Mouse (Mus musculus) midbrain, embryonic 11.5 days (tissue): ENCODE measurements around the gene Arhgdig. TPM values are rescaled to one million over a fixed set of nuclear protein-coding genes. Genes with fewer than 3 reads are reported as not detected.

Experiments used
- ATAC-seq: fragments of 200-750 bp; cut with Nextera tagmentation; 2 replicates; pipeline ENCODE4 v1.8.0; 2017; ENCODE audit warnings: moderate TSS enrichment, moderate library complexity; ENCODE audit not compliant: low FRiP score
- DNase-seq: peaks from one replicate; pipeline ENCODE4 v3.0.0; 2015; ENCODE audit warnings: low spot score; ENCODE audit errors: missing footprints
- H3K27ac ChIP-seq: fragments of 300-500 bp; sonication (generic); 2 replicates; pipeline ENCODE4 v1.5.1; 2014; ENCODE audit warnings: low read depth, low read length
- H3K27me3 ChIP-seq: fragments of 300-500 bp; sonication (generic); 2 replicates; pipeline ENCODE4 v1.6.1; 2014; ENCODE audit warnings: mild to moderate bottlenecking, low read length, moderate library complexity, mixed read lengths; ENCODE audit not compliant: control insufficient read depth, insufficient read depth
- H3K36me3 ChIP-seq: fragments of 300-500 bp; sonication (generic); 2 replicates; pipeline ENCODE4 v1.6.1; 2014; ENCODE audit warnings: mild to moderate bottlenecking, low read length, moderate library complexity, mixed read lengths; ENCODE audit not compliant: control insufficient read depth, insufficient read depth
- H3K4me1 ChIP-seq: fragments of 300-500 bp; sonication (generic); 2 replicates; pipeline ENCODE4 v1.6.1; 2014; ENCODE audit warnings: low read length; ENCODE audit not compliant: control insufficient read depth, insufficient read depth
- H3K4me2 ChIP-seq: fragments of 300-500 bp; sonication (generic); 2 replicates; pipeline ENCODE4 v1.6.1; 2014; ENCODE audit warnings: mild to moderate bottlenecking, moderate library complexity
- H3K4me3 ChIP-seq: fragments of 300-500 bp; sonication (generic); 2 replicates; pipeline ENCODE4 v1.5.1; 2014; ENCODE audit warnings: low read depth, low read length
- H3K9ac ChIP-seq: fragments of 300-500 bp; sonication (generic); 2 replicates; pipeline ENCODE4 v1.6.1; 2014; ENCODE audit warnings: low read length
- H3K9me3 ChIP-seq: fragments of 300-500 bp; sonication (generic); 2 replicates; pipeline ENCODE4 v1.6.1; 2016; ENCODE audit warnings: low read length; ENCODE audit not compliant: control insufficient read depth
- WGBS: fragments of 180-500 bp; shearing (Covaris S2); extraction: QIAGEN DNeasy Blood & Tissue Kit; methylation state at CpG from one replicate; pipeline ENCODE4 v1.1.7; 2014; 5-methylcytosine and 5-hydroxymethylcytosine counted together
- polyA plus RNA-seq: library from polyadenylated mRNA; unstranded; fragments of >200 nt; fragmentation: Nextera tagmentation; extraction: Ambion mirVana; gene quantifications from 2 replicates; pipeline ENCODE4 v1.2.1, GENCODE M21; 2014

The Arhgdig gene
- polyA plus RNA-seq, 1 experiment from 2014 or later = 6.4 TPM

DNA sequence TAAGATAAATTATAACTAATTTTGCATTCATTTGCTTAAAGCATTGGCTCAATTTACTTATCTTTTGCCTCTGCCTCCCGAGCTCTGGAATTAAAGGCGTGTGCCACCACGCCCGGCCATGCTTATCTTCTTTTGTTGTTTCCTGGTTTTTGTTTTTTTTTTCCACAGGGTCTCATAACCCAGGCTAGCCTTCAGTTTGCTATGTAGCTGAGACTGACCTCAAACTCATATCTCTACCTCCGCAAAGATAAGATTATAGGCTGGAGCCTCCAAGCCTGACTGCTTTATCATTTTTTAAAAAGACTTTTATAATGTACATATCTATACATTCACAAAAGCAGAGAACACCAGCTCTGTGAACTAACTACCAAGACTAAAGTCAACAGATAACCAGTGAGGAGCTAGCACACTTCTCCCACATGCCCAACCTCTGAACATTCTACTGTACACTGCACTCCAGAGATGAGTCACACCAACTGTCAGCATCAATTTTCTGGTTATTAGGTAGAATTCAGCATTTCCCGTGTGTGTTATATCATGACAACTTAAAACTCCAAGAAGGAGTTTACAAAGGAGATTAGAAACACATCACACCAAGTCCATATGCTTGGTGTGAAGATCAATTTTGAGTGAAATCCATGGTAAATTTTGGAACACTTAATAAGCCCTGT lies 32.7 kb upstream of the Arhgdig start:
- H3K4me2 ChIP-seq = no peak overlapping the region
- H3K9me3 ChIP-seq = no peaks in the 10 kb centered on the region
- H3K4me3 ChIP-seq = no peak overlapping the region
- H3K27ac ChIP-seq = no peak overlapping the region
- H3K36me3 ChIP-seq = no peaks in the 10 kb centered on the region
- H3K4me1 ChIP-seq = peaks cover 7% of the 10 kb centered on the region; the same call in 1 of the 2 replicates
- 83% methylated on average over 6 of the region's 6 CpGs for WGBS
- DNase-seq (no peak), ATAC-seq (no peak)
- H3K9ac ChIP-seq = no peak overlapping the region
- H3K27me3 ChIP-seq = no peaks in the 10 kb centered on the region

DNA sequence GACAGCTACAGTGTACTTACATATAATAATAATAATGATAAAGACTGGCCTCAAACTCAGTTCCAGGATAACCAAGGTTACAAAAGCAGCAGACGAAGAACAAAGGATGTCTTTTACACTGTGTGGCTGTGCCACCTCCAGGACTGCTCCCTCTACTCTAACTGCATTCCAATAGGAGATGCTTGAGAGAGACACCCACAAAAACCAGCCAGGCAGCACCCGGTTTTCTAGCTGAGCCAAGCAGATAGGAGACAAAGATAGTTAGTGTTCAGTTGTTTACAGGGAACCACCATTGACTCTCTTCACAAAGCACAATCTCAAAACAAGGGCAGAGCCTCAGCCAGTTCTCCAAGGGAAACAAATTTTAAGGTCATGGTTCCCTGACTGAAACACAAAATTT lies 32.0 kb upstream of the Arhgdig start:
- WGBS = 78% methylated on average over 2 of the region's 2 CpGs
- H3K4me3 ChIP-seq = no peak overlapping the region
- ATAC-seq = no peak
- H3K27ac ChIP-seq = no peak overlapping the region
- H3K4me2 ChIP-seq = no peak overlapping the region
- no peak overlapping the region for H3K9ac ChIP-seq
- DNase-seq = no peak
- no peaks in the 10 kb centered on the region for H3K27me3 ChIP-seq
- no peaks in the 10 kb centered on the region for H3K36me3 ChIP-seq
- peaks cover 7% of the 10 kb centered on the region; the same call in 1 of the 2 replicates for H3K4me1 ChIP-seq
- no peaks in the 10 kb centered on the region for H3K9me3 ChIP-seq

DNA sequence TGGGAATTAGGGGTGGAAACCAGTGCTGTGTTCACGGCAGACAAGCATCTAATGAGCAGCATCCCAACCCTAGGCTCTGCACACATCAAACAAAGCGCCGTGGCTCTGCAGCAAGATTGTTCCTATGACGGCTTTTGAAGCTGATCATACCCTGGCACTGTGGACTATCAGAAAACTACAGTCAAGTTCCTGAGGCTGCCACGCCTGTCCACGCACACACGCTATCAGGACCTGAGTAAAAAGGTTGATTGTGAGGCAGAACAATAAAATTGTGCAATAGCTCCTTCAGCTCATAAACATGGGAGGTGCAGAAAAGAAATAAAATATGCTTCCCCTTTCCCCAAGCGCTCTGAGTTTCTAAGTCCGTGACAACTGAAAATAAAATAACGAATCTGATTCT lies 30.1 kb upstream of the Arhgdig start:
- H3K27me3 ChIP-seq = no peaks in the 10 kb centered on the region
- H3K27ac ChIP-seq = no peak overlapping the region
- no peaks in the 10 kb centered on the region for H3K36me3 ChIP-seq
- 87% methylated on average over 10 of the region's 10 CpGs for WGBS
- H3K9ac ChIP-seq = no peak overlapping the region
- H3K4me3 ChIP-seq = no peak overlapping the region
- no peak overlapping the region for H3K4me2 ChIP-seq
- no peak for ATAC-seq
- no peak for DNase-seq
- no peaks in the 10 kb centered on the region for H3K9me3 ChIP-seq
- H3K4me1 ChIP-seq = no peaks in the 10 kb centered on the region

- H3K9me3 ChIP-seq = no peaks in the 10 kb centered on the region
- H3K27ac ChIP-seq = no peak overlapping the region
- 78% methylated on average over 13 of the region's 13 CpGs for WGBS
- no peak overlapping the region for H3K9ac ChIP-seq
- H3K36me3 ChIP-seq = no peaks in the 10 kb centered on the region
- no peak overlapping the region for H3K4me2 ChIP-seq
- no peak overlapping the region for H3K4me3 ChIP-seq
- ATAC-seq (no peak), DNase-seq (no peak)
- no peaks in the 10 kb centered on the region for H3K27me3 ChIP-seq
- no peaks in the 10 kb centered on the region for H3K4me1 ChIP-seq
Measured at GRCm38 (mm10) chr17:26235077-26235815, 27.7 kb upstream of the Arhgdig start.

DNA sequence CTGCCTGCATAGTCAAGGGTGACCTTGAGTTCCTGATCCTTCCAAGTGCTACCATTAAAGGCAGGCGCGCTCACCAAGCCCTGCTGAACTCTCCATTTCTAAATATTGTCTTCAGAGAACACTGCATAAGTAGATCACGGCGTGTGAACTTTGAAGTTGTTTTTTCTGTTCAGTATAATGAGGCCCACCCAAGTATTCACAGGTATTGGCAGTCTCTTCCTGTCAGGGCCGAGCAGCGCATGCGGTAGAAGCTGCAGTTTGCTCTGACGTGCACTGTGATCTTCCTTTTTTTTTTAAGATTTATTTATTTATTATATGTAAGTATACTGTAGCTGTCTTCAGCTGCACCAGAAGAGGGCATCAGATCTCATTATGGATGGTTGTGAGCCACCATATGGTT lies 26.8 kb upstream of the Arhgdig start:
- 90% methylated on average over 8 of the region's 8 CpGs for WGBS

GRCm38 (mm10) chr17:26232863-26233262 lies 25.3 kb upstream of the Arhgdig start:
- Histone ChIP-seq H3K4me3 (no peak overlapping the region), H3K9me3 (no peaks in the 10 kb centered on the region), H3K27me3 (no peaks in the 10 kb centered on the region), H3K4me1 (no peaks in the 10 kb centered on the region), H3K9ac (no peak overlapping the region), H3K27ac (no peak overlapping the region), H3K4me2 (no peak overlapping the region), H3K36me3 (no peaks in the 10 kb centered on the region)
- no peak for DNase-seq
- WGBS = 74% methylated on average over 8 of the region's 8 CpGs
- no peak for ATAC-seq

More for the DNA sequence above, 26.8 kb upstream of the Arhgdig start:
- Histone ChIP-seq H3K9me3 (no peaks in the 10 kb centered on the region), H3K27me3 (no peaks in the 10 kb centered on the region), H3K4me2 (no peak overlapping the region), H3K27ac (no peak overlapping the region), H3K36me3 (no peaks in the 10 kb centered on the region), H3K4me3 (no peak overlapping the region), H3K9ac (no peak overlapping the region), H3K4me1 (no peaks in the 10 kb centered on the region)
- ATAC-seq = no peak
- DNase-seq = no peak

DNA sequence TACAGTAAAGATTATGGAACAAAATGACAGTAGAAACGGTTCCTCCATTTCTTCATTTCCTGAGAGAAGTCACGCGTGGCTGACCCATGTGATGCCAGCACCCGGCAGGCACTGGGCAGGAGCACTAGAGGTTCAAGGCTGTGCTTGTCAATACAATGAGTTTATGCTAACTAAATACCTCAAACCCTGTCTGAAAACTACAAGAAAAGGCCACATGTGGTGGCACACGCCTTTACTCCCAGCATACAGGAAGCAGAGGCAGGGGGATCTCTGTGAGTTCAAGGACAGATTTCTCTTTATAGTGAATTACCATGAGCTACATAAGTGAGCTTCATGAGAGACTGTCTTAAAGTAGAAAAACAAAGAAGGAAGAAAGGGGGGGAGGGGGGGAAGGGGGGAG lies 23.6 kb upstream of the Arhgdig start:
- 89% methylated on average over 5 of the region's 5 CpGs for WGBS
- Histone ChIP-seq H3K27me3 (no peaks in the 10 kb centered on the region), H3K9me3 (no peaks in the 10 kb centered on the region), H3K36me3 (no peaks in the 10 kb centered on the region), H3K9ac (no peak overlapping the region), H3K4me2 (no peak overlapping the region), H3K4me1 (no peaks in the 10 kb centered on the region), H3K27ac (no peak overlapping the region), H3K4me3 (no peak overlapping the region)
- DNase-seq (no peak), ATAC-seq (no peak)

GRCm38 (mm10) chr17:26229776-26230175 lies 22.2 kb upstream of the Arhgdig start:
- no peak overlapping the region for H3K4me2 ChIP-seq
- no peak overlapping the region for H3K4me3 ChIP-seq
- H3K9ac ChIP-seq = no peak overlapping the region
- no peaks in the 10 kb centered on the region for H3K9me3 ChIP-seq
- H3K27ac ChIP-seq = no peak overlapping the region
- no peaks in the 10 kb centered on the region for H3K4me1 ChIP-seq
- ATAC-seq (no peak), DNase-seq (no peak)
- 97% methylated on average over 5 of the region's 5 CpGs for WGBS
- H3K36me3 ChIP-seq = no peaks in the 10 kb centered on the region
- H3K27me3 ChIP-seq = no peaks in the 10 kb centered on the region

DNA sequence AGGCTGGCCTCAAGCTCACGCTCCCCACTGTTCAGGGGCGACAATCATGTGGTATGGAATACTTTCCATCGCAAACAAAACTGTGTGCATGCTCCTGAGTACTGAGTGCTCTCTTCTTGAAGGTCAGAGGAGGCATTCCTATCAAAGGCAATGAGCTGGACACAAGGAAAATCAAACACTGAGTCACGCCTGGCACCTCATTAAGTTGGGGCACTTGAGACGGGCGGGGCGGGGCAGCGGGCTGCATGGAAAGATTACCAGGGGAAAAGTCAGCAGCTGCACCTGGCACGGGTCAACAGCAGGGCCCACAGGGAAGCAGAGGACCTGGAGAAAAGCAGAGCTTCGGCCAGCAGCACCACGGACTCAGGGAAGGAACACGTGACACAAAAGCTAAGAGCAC lies 17.6 kb upstream of the Arhgdig start:
- Histone ChIP-seq H3K4me3 (no peak overlapping the region), H3K9ac (no peak overlapping the region), H3K4me2 (no peak overlapping the region), H3K9me3 (no peaks in the 10 kb centered on the region), H3K27ac (no peak overlapping the region), H3K27me3 (no peaks in the 10 kb centered on the region), H3K36me3 (no peaks in the 10 kb centered on the region), H3K4me1 (no peaks in the 10 kb centered on the region)
- 88% methylated on average over 12 of the region's 12 CpGs for WGBS
- DNase-seq (no peak), ATAC-seq (no peak)
